Mouse (Mus musculus): ENCODE measurements around the gene Gm49321. TPM values are rescaled to one million over a fixed set of nuclear protein-coding genes. Genes with fewer than 3 reads are reported as not detected.

The Gm49321 gene
- total RNA-seq (2021) = 10 to 100 TPM; 16.9 to 20.9 TPM
- long read RNA-seq, experiment 1 = 0 reads
- long read RNA-seq, experiment 2, partial matches to known transcripts = 0 of 1 reads
- long read RNA-seq, experiment 2, other reads (novel, unspliced or antisense) = 1 of 1 reads

DNA sequence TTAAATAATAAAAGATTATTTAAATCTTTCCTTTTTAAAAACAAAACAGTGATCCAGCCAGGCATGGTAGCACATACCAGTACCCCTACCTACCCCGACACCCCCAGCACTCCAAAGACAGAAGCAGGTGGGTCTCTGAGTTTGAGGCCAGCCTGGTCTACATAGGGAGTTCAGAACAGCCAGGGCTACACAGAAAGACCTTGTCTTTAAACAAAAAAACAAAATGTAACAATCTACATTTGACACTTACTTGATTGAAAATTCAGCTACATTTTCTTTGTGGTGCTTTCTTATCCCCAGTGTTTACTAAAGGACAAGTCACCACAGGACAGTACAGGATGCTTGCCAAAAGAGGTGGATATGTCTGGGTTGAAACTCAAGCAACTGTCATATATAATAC, at the start of gene Gm49321:
TSS of gene Gm49321 (plus strand) at position 301 of the 400 bp plus-strand sequence.
- no peak for DNase-seq (ENCODE audit: low spot score in 2 of 2)

DNA sequence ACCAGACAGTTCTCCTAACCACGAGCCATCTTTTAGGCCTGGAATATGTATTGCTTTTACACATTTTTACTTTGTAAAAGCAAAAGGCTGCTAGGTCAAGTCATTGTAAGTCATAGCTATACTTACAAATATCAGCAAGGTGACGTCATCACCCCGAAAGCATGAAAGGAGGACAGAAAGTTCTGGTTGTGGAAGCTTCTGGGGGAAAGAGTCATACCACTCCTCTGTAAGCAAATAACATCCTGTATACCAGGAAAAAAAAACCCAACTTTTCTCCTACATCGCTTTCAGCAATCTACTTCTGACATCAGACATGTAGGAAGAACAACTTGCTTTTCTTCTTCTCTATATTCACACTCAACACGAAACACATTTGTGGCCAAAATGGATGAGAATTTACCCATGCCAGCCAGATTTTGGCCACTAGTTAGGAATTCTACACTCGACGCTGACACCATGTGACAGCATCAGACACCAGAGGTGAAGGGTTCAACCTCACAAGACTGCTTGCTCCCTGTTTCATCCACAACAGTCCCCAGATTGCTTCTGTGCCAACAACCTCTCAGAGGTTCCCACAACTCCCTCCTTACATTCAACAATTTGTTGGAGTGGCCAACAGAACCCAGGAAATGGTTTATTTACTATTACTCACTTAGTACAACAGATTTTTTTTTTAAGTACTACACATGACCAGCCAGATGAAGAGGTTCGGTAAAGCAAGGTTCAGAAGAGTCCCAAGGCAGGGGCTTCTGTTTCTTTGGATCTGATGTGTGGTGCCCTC, 49.3 kb upstream of the Gm49321 start:
- DNase-seq (ENCODE audit: low spot score in 2 of 2) = no peak

DNA sequence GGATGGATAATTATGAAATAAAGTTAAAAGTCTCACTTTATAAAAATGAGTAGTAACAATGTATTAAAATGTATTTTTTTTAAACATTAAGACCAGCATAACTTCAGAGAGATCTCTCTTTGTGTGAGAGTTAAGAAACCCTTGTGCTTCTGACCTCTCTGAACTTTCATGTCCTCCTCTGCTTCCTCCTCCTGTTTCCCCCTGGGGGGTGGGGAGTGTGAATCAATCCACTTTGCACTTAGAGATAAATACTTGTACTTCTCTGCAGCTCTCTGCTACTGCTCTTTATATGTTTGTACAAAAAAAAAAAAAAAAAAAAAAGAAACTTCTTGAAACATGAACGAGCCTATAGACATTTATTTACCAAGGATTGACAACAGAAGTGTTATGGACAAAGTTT, 47.9 kb upstream of the Gm49321 start:
- DNase-seq (ENCODE audit: low spot score in 2 of 2) = no peak

DNA sequence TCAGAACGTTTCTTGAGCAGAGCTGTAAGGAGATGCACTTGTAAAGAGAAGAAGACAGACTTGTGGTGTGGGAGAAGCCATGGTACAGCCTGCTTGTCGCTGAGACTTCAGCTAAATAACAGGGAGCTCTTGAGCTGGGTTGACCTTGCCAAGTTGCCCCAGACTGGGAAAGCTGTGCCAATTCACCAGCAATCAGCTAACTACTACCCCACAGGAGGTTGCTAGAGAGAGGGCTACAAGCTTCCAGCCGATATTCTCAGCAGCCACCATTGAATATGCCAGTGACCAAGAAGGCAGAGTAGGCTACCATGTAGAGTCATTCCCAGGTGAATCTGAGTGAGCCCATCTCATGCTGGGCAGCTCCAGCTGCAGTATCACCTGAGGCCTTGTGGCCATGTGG, 47.4 kb upstream of the Gm49321 start:
- no peak for DNase-seq (ENCODE audit: low spot score in 2 of 2)

DNA sequence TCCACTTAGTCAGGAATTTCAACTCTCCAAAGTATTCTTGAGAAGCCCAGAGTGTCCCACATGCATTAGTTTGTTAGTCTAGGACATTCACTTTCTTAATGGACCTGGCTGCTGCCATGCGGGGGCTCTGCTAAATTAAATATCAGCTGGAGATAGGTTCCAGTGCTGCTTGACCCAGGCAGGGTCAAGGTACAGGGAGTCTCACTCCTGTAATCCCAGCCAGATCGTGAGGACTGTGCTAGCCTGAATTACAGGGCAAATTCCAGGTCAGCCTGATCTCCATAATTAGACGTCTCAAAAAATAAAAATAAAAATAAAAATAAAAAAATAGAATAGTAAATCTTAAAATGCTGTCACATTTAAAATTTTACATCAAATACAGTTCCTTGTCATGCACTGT, 44.8 kb upstream of the Gm49321 start:
- no peak for DNase-seq (ENCODE audit: low spot score in 2 of 2)

DNA sequence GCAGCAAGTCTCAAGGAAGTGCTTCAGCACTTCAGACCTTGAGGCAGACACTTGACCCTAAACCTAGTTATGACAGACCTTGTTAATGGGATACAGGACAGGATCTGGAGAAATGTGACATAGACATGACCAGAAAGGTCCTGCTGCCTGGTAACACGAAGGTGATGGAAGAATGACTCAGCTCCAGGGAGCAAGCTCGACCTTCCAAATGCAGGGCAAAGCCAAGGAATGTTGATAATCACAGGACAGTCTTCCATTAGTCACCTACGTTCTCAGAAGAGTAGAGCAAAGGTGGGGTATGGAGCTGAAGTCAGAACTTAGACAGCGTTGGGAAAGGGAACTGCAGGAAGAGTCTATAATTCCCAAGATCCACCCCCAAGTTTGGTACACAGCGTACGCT, 42.6 kb upstream of the Gm49321 start:
- DNase-seq (ENCODE audit: low spot score in 2 of 2) = no peak

DNA sequence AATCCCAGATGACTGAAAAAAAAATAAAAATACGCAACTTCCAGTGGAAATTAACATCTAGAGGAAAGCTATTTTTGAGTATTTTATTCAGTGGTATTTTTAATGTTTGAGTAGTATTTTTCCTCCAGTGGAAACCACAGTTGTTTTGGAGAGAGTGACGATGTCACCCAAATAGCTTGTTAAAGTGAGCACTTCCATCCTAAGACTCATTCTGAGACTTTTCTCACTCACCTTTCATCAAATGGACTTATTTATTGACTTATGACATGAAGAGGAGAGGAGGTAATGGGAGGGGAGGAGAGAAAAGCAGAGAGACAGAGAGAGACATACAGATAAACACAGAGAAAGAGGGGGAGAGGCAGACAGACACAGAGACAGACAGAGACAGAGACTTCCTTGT, 41.8 kb upstream of the Gm49321 start:
- no peak for DNase-seq (ENCODE audit: low spot score in 2 of 2)

DNA sequence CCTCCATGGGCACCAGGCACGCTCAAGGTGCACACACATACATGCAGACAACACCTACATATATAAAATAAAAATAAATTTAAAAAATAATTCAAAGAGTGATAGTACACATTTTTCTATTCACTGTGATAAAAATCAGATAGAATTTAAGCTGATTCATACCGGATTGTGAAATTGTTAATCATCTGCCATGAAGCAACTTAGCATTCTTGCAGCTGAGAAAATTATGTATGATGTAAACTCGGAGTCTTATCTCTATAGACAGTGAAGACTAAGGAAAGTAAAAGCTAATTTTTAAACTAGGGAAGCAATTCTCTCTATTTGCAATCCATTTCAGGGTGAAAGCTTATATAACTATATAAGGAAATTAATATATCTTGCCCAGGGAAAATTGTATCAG, 41.0 kb upstream of the Gm49321 start:
- no peak for DNase-seq (ENCODE audit: low spot score in 2 of 2)

DNA sequence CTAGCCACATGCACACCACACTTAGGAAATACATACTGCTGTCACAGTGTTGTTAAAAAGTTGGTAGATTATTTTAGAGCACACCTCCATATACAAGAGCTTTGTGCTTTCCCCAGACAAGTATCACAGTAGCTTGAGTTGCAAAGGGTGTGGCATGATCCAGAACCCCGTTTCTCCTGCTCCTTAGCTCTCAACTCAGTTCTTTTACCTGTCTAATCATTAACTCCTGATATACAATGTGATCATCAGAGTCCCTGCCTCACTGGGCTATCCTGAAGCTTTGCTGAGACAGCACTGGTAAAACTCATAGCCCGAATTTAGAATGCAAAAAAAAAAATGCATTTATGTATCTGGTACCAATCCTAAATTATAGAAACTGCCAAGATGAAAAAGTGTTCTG, 39.2 kb upstream of the Gm49321 start:
- DNase-seq (ENCODE audit: low spot score in 2 of 2) = no peak

DNA sequence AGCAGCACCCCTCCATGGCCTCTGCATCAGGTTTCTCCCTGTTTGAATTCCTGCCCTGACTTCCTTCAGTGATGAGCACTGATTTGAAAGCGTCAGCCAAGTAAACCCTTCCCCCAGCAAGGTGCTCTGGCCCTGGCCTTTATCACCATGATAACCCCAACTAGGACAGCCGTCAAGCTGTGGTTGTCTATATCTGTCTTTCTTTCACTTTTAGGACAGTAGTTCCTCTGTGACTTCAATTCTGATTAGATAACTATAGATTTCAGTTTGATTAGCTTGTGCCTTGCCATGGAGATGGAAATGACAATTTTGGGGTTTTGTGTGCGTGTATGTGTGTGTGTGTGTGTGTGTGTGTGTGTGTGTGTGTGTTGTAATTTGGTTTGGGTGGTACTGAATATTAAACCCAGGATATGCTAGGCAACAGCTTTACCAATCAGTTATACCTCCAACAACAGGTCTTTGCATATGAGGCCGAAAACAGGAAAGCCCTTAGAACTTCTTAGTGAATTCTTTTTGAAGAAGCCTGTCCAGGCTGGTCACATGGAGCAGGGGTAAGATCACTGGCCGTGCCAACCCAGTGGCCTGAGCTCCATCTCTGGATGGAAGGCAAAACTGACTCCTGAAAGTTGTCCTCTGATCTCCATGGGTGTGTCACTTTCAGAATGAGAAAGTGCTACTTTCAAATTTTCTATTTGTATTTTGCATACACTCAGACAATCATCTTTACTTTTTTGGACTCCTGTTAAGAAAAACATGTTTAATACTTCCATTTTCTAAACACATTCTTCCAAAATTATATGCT, 33.1 kb upstream of the Gm49321 start:
- no peak for DNase-seq (ENCODE audit: low spot score in 2 of 2)

DNA sequence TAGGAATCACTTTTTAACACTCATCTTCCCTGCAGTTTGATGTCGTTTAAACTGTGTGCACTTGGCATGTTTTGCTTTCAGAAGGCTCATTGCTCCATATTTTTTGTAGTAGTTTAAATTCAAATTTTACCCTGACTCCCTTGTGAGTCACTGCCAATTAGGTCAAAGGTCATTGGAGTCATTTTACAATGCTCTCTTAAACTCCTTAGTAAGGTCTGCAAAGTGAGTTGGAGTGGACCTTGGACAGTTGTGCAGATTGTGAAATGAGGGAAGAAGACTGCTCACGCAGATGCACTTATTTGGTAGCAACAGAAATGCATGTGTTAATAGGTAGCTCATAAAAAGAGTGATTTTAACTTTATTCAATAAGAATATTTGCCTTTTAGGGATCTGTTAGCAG, 32.4 kb upstream of the Gm49321 start:
- DNase-seq (ENCODE audit: low spot score in 2 of 2) = no peak

DNA sequence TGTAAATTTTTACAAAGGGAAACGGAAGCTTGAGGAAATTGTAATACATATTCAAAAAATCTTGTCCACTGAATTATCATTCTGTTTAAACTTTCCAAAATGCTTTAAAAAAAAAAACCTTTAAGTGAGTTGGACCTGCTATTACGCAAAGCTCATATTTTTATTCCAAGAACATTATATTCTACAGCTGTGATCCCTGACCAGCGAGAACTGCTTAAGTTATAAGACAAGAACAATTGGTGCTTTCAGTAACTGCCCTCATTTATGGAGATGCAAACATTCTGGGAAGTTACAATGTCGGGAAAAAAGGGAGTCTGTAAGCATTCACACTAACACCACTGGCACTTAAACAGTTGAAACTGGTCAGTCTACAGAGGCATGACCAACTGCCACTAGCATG, 31.9 kb upstream of the Gm49321 start:
- DNase-seq (ENCODE audit: low spot score in 2 of 2) = no peak

DNA sequence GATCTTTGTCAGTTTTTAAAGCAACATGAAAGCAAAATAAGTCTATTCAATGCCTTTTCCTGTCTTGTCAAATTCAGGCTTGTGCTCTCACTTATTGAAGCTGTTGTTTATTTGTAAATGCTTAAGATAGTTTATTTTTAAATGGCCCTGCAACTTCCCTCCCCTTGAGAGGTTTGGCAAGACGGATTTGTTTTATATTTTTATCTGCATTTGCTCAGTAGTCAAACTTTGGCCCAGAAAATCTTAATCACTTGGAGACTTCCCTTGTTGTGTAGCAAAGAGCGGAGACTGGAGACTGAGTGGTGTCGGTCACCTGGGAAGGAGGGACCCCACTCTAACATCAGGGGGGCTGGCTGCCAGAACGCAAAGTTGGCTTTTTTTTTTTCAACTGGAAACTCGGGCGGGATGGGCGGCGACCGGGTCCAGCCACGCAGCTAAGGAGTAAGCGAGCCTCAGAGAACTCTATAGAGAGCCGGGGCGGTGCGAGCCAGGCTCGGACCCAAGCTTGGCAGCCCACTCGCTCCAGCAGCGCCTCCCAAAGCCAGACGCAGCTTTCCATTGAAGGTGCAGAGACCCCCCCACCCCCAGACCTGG, 30.3 kb upstream of the Gm49321 start:
- no peak for DNase-seq (ENCODE audit: low spot score in 2 of 2)

DNA sequence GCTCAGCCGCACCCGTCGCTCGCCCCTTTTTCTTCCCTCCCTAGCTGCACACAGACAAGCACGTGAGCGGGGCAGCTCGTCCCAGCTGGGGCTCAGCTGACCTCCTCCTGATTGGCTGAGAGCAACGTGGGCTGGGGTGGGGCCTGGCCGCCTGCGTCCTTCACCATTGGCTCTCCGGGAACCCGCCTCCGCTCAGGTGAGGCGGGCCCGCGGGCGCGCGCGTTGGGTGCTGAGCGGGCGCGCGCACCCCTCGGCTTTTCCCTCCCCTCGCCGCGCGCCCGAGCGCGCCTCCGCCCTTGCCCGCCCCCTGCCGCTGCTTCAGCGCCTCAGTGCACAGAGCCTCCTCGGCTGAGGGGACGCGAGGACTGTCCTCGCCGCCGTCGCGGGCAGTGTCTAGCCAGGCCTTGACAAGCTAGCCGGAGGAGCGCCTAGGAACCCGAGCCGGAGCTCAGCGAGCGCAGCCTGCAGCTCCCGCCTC, 29.7 kb upstream of the Gm49321 start:
- DNase-seq (ENCODE audit: low spot score in 2 of 2) = peak; percentile 94 to 98

DNA sequence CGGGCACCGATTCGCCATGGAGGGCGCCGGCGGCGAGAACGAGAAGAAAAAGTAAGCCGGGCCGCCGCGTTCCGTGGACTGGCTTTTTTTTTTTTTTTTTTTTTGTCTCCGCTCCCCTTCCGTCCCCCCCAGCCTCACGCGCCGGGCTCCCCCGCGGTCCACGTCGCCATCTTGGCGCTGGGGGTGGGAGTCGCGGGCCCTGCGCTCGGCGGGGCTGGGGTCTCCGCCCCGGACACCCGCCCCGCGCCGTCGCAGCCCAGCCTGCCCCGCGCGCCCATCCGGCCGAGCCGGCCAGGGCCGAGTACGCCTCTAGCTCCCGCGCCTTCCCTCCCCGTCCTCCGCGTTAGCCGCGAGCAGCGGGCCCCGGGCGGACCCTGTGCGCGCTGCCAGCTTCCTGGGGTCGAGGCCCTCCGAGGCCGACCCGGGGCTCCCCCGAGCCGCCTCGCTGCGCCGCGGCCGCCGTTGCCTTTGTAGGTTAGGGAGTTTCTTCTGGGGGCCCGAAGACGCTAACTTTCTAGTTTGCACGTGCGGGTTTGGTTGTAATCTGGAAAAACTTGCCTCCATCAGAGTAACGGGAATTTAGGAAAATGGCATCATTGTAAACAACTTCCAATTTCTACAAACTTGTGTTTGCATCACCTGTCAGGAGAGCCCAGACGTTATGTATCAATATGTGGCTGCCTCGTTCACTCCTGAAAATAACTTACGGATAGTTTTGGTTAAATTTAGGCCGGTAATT, 29.0 kb upstream of the Gm49321 start:
- peak; percentile 24 to 45 for DNase-seq (ENCODE audit: low spot score in 2 of 2)

DNA sequence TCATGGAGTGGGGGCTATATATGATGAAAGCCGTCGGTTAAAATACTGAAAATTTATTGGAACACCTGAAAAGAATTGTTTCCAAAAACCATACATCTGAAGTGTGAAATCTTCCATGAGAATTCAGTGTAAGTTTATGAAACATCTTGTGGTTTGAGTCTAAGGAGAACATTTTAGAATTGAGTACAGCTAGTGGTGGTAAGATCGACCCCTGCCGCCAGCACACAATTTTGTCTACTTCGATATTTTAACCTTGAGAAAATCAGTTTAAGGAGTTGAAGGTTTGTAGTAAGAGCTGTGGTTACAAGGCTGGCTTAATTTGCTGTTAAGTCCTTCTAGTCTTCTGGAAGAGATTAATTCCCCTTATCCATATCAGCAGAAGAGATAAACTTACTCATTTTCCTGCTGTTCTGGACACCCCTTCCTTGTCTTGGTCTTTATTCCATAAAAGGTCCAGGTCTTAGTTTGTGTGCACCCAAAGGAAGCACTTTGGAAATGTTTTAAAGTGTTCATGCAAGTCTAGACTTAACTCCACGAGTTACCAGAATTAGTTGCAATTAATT, 28.4 kb upstream of the Gm49321 start:
- no peak for DNase-seq (ENCODE audit: low spot score in 2 of 2)

DNA sequence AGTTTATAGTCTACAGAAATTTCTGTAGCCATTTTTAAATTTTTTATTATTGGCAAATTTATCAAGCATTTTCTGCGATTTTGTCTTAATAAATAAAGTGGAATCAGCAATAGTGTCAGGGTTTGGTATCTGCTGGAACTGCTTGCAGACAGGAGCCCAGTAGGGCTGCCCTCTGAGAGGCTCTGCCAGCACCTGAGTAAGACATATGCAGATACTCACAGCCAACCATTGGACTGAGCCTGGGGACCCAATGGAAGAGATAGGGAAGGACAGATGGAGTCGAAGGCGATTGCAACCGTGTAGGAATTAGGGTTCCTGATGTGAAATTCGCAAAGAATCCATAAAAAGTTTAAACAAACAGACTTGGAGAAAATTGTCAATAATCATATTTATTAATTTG, 19.0 kb upstream of the Gm49321 start:
- DNase-seq (ENCODE audit: low spot score in 2 of 2) = no peak

DNA sequence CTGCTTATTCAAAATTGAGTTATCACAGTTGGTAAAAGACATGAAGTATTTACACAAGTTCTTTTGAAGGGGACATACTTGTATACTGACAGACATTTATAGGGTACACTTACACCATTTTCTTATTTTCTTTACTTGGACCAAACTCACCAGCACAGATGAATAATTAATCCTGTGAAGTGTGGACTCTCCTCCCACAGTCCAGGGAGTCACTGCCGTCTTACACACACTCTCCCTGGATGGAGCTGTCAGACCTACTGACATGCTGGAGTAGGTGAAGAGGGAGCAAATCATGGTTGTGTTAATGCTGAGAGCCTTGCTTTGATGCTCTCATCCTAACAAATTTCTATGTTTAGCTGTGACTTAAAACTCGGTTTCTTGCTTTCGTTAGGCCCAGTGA, 7.2 kb upstream of the Gm49321 start:
- DNase-seq (ENCODE audit: low spot score in 2 of 2) = no peak

DNA sequence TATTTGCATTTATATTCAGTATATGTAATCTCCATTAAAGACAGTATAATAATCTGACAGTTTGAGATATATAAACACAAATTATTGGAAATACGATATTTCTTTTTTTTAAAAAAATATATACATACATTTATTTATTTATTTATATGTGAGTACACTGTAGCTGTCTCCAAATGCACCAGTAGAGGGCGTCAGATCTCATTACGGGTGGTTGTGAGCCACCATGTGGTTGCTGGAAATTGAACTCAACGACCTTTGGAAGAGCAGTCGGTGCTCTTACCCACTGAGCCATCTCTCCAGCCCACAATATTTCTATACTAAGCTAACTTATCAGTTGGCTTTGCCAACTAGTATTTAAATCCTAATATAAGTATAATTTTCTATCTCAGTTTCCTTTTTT, 6.2 kb upstream of the Gm49321 start:
- DNase-seq (ENCODE audit: low spot score in 2 of 2) = peak in 1 of 2 experiments; percentile 33

DNA sequence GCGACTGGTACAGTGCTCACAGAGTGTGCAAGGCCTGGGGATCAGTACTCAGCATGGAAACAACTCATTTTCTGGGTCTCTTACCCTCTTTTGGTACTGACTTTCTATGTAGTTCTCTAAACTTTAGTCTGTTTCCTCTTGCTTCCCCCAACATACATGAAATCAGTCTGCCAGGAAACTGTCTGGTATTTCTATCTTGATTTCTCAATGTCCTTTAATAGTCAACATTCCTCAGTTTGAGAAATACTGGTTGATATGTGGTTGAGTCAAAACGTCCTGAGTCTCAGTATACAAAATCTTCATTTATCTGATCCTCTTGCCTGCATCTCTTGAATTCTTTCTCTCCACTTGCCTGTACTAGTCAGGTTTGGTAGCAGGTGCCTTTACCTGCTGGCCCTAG, 2.9 kb upstream of the Gm49321 start:
- no peak for DNase-seq (ENCODE audit: low spot score in 2 of 2)

DNA sequence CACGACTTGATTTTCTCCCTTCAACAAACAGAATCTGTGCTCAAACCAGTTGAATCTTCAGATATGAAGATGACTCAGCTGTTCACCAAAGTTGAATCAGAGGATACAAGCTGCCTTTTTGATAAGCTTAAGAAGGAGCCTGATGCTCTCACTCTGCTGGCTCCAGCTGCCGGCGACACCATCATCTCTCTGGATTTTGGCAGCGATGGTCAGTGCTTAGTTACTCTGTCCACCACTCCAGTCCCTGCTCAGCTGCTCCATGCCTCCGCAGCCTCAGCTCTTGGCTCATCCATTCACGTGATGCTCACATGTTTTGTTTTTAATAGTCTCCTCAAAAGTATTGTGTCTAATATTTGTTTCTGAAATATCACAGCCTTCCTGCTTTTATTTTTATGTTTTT, 2.1 kb downstream of the Gm49321 start:
- DNase-seq (ENCODE audit: low spot score in 2 of 2) = no peak

Data from left cerebral cortex, adult 18-20 months (tissue).